Mouse (Mus musculus): Measurements from ENCODE around the gene Uroc1.

The Uroc1 gene

GRCm38 (mm10) chr6:90332561-90333425, at the start of gene Uroc1:
Gene Uroc1, plus strand, starts transcription at chr6:90333284.
- no peak for DNase-seq

GRCm38 (mm10) chr6:90288265-90288664, 44.8 kb upstream of the Uroc1 start:
- DNase-seq: no peak

DNA sequence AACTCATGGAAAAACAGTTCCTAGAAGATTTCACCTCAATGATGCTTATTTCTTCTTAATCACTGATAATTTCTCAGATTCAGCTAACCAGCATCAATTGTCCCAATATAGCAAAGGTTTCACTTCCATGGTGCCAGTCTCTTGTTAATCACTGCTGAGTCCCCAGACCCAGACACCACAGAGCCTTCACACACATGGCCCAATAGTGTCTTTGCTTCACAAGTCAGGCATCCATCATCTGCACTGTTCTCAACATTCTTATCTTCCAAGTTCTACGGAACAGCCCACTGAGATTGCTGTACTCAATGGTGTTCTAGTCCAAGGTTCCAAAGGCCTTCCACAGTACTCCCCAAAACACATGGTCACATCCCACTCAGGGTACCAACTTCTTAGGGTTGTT, 32.2 kb upstream of the Uroc1 start, which contains the start of gene BC048671:
TSS of gene BC048671 (plus strand) at position 301 of the 400 bp plus-strand sequence.
- DNase-seq: no peak

DNA sequence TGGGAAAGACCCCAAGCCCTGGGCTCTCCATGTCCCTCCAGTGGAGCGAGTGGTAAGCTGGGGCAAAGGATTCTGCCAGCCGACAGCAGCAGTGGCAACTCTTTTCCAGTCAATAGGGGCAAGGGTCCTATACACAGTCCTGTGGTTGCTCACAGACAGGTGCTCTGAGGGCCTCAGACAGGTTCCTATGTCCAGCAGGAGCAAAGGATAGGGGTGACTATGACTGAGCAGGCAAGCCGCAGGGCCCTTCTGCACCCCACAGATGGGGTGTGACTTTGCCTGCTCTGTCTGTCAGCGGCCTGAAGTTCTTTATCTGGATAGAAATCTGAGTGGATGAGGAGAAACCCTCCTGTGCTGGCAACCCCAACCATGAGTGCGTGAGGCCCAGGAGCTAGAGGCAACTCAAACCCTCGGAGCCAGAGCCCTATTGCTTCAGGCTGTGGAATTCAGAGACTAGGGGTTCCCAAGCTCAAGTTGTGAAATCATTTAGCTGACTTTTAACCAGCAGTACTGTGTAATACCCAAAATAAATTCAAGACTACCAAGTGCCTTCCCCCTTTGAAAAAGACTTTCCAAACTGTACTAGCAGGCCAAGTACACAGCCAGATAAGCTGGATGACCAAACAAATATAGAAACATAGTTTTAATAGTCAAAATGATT, 26.6 kb upstream of the Uroc1 start:
- no peak for DNase-seq

GRCm38 (mm10) chr6:90308839-90309778, 24.0 kb upstream of the Uroc1 start:
- DNase-seq: no peak

- DNase-seq: no peak
Measured at GRCm38 (mm10) chr6:90315961-90316360, 17.1 kb upstream of the Uroc1 start.

DNA sequence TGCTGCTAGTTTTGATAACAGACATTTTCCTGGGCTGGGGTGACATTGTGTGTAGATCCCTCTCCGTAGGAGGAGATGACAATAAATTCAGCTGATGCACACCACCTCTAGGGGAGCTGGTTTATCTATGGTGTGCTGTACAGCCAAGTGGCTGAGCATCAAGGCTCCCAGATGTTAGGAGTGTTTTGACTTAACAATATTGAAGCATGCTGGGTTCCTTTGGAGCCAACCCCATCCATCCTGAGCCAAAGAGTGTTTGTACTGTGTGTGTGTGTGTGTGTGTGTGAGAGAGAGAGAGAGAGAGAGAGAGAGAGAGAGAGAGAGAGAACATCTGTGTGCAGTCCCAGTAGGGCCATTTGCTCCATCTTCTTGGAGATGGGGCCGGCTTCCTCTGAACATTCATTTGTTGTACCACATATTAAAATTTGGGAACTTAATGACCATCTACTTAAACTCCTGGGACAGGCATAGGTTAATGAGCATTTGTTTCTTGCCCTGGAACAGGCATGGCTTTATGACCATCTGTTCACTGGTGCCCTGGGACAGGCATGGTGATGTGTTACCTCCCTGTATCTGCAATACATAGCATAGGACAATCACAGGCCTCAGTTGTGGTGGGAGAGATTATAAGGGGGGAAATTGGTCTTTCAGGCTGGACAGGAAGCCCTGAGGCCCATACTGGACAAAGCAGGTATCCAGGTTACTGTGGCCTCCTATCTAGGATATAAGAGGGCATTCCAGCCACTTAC, 15.4 kb upstream of the Uroc1 start:
- no peak for DNase-seq

- no peak for DNase-seq
Measured at GRCm38 (mm10) chr6:90319019-90319418, 14.1 kb upstream of the Uroc1 start.

- no peak for DNase-seq
Measured at GRCm38 (mm10) chr6:90319475-90320191, 13.5 kb upstream of the Uroc1 start.

DNA sequence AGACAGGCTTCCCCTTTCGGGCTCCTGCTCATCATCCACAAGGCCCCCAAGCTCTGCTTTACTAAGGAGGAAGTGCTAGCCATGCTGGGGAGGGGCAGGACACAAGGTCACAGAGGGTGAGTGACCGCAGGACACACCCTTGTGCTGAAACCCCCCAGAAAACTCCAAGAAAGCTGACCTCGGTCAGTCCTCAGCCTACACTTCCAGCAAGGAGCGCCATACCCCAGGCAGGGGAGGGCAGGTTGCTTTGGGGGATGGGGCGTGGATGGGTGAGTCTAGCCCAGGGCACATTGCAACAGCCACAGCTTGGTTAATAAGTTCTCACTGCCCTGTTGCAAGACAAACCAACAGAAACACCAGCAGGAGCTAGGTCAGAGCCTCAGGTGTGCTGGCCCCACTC, 12.7 kb upstream of the Uroc1 start:
- no peak for DNase-seq

DNA sequence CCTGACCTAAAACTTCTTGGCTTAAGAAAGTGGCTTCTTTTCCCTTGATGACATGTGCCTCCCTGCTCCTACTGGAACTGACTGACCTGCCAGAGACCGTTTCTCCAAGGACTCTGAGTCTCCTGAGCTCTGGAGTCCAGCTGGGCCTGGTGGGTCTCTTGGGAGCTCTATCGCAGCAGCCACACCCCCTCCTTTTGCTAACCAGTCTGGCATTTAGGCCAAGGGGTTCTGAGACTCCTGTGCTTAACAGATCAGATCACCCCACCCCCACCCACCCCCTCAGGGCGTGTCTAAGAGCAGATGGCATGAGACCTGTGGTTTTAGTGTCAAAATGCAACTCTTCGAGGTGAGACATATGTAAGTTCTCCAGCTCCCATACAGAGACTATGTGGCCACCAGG, 11.3 kb upstream of the Uroc1 start:
- DNase-seq: no peak

- DNase-seq: no peak
Measured at GRCm38 (mm10) chr6:90324026-90324425, 9.1 kb upstream of the Uroc1 start.

DNA sequence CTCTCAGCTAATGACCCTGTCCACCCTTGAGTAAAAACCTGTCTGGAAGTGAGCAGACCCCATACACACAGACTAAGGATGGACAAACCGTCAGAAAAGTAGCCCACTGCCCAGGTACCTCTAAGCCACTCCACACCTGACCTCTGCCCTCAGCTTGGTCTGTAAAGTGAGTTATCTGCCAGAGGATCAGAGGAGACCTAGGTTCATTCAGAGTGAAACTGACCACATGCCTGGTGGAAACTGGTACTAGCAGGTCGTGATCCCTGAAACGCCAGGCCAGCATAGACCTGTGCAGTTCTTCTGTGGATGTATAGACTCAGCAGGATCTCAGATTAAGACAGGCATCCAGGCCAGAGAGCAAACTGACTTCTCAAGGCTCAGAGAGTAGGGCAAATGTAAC, 8.6 kb upstream of the Uroc1 start:
- no peak for DNase-seq

- DNase-seq: no peak
Measured at GRCm38 (mm10) chr6:90324991-90325390, 8.1 kb upstream of the Uroc1 start, which contains the start of gene Chst13. Gene Chst13, minus strand, starts transcription at chr6:90325185.

- DNase-seq: no peak
Measured at GRCm38 (mm10) chr6:90327670-90328069, 5.4 kb upstream of the Uroc1 start.

DNA sequence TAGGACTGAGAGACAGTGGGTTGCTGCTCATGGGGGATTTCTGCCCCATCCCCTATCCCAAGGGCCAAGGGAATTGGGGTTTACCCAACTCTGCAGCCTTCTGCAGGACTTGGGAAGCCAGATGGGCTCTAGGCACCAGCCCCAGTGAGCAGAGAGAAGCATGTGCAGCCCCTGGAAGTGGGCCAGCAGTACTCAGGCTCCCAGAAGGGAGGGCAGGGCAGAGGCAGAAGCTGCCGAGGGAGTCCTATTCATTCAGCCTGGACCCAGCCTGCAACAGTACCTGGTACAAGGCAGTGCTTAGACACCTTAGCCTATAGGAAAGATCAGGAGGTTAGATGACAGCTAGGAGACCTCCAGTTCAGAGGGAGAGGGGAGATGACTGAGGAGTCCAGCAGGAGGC, 3.1 kb upstream of the Uroc1 start:
- DNase-seq: peak; percentile 68

DNA sequence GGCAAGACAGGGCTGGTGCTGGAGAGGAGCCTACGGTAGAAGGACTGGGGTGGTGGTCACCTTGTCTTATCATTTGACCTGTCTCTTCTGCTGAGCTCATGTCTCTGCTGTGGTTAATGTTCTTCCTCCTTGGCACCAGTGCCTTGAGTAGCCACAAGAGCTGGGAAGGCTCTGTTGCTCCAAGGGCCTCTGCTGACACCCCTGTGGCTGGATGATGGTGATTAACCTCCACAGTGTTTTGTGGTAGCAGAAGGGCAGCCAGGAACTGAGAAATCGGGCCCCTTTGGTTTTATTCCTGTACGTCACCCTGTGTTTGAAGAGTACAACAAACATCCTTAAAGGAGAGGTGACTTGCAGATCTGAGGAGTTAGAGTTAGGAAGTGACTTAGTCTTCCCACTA, 1.2 kb downstream of the Uroc1 start:
- no peak for DNase-seq

GRCm38 (mm10) chr6:90342343-90342742, 9.3 kb downstream of the Uroc1 start:
- DNase-seq: peak; percentile 24

DNA sequence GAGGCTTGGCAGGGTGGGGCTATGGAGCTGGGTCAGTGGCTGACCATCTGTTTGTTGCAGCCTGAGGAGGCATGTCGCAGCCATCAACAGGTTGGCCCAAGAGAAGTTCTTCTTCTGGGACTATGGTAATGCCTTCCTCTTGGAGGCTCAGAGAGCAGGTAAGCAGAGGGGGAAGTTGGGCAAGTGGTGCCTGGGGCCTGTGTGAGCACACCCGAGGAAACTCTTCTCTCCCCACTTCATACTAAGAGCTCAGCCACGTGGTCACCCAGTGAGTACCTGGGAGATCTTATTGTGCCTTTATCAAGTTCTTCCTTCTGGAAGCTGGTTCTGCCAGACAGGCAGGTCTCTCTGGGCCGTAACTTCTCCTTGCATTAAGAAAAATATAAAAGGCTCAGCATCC, 14.1 kb downstream of the Uroc1 start:
- DNase-seq: no peak

DNA sequence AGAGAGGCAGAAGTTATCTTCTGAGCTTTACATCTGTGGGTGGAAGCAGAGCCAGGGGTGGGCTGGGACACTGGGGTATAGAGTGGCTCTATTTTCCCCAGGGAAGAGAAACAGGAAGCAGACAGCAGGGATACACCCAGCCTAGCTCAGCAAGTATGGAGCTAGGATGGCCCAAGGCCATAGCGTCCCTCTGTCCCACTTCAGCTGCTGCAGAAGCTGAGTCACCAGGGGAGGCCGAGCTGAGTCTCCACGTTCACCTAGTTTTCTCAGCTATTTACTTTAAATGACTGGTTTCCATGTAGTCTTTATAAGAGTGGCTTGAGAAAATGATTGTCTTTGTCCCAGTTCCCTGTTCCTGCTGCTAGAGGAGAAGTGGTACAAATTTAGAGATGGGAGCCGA, 15.4 kb downstream of the Uroc1 start:
- DNase-seq: no peak

DNA sequence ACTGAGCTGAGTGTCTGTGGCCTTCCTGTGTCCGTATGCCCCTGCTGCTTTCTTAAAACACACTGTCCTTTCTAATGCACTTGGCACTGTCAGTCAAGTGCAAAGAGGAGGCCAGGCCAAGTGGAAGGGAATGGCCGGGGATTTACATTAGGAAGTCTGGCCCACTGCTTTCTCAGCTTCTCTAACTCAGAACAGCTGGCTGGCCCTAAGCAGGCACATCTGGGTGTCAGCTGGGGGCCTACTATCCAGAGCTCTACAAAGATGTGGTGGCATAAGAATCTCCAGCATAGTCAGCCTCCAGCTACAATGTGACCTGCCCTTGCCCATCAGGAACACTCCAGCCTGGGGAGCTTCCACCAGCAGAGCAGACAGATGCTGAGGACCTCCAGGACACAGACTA, 16.9 kb downstream of the Uroc1 start:
- DNase-seq: no peak

DNA sequence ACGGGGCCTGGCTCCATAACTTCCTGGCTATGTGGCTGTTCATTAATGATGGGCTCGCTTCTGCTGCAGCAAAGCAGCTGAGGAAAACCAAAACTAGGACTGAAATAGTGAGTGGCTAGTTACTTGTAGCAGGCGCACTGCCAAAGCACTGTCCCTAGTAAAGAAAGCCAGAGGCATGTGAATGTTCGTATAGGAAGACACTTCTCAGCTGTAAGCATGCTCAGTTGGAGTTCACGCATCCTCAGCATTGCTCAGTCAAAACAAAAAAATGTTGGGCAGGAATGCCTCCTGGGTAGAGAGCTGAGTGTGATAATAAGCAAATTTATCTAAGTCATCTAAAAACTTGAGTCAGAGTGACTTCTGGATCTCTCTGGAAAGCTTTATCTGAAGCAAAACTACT, 25.1 kb downstream of the Uroc1 start:
- DNase-seq: no peak

Data from cerebellum, adult 11 months (tissue).